Mouse (Mus musculus): ENCODE results near the gene Prdx1. TPM values are rescaled to one million over a fixed set of nuclear protein-coding genes. Genes with fewer than 3 reads are reported as not detected.
"Not testable (repeated sequence)": the region's sequence is repeated elsewhere in the genome, so short reads cannot be mapped to it uniquely, and the experiment has no call there.

The Prdx1 gene
- polyA plus RNA-seq, 1 experiment: not detected

GRCm38 (mm10) chr4:116668145-116668544 lies 17.2 kb upstream of the Prdx1 start:
- Histone ChIP-seq H3K4me3 (ENCODE audit: insufficient read depth, low read depth, low read length) (no peak overlapping the region), H3K4me1 (ENCODE audit: control insufficient read depth, insufficient read depth, low read length) (no peaks in the 10 kb centered on the region), H3K27ac (ENCODE audit: insufficient read depth, low read depth, low read length) (no peak overlapping the region)
- 52% methylated on average over 3 of the region's 3 CpGs for WGBS
- TF ChIP-seq CTCF (IDR thresholded peaks at IDR 0.05; ENCODE audit: insufficient read depth, low read depth, low read length) (no peak), POLR2A (IDR thresholded peaks at IDR 0.05; ENCODE audit: insufficient read depth, low read depth, low read length) (no peak)

GRCm38 (mm10) chr4:116669291-116669690 lies 16.1 kb upstream of the Prdx1 start:
- no peak overlapping the region for H3K27ac ChIP-seq (ENCODE audit: insufficient read depth, low read depth, low read length)
- no peak overlapping the region for H3K4me3 ChIP-seq (ENCODE audit: insufficient read depth, low read depth, low read length)
- no peak for TF ChIP-seq POLR2A (IDR thresholded peaks at IDR 0.05; ENCODE audit: insufficient read depth, low read depth, low read length)
- no peak for TF ChIP-seq CTCF (IDR thresholded peaks at IDR 0.05; ENCODE audit: insufficient read depth, low read depth, low read length)
- H3K4me1 ChIP-seq (ENCODE audit: control insufficient read depth, insufficient read depth, low read length): no peaks in the 10 kb centered on the region
- 71% methylated on average over 2 of the region's 2 CpGs for WGBS

- no peak overlapping the region for H3K27ac ChIP-seq (ENCODE audit: insufficient read depth, low read depth, low read length)
- 77% methylated on average over 2 of the region's 2 CpGs for WGBS
Measured at GRCm38 (mm10) chr4:116672785-116673184, 12.6 kb upstream of the Prdx1 start.

GRCm38 (mm10) chr4:116674761-116675160 lies 10.6 kb upstream of the Prdx1 start:
- H3K4me1 ChIP-seq (ENCODE audit: control insufficient read depth, insufficient read depth, low read length); H3K4me3 ChIP-seq (ENCODE audit: insufficient read depth, low read depth, low read length); H3K27ac ChIP-seq (ENCODE audit: insufficient read depth, low read depth, low read length): not testable (repeated sequence)
- WGBS: 94% methylated on average over 6 of the region's 6 CpGs

More at GRCm38 (mm10) chr4:116672785-116673184, 12.6 kb upstream of the Prdx1 start:
- no peak overlapping the region for H3K4me3 ChIP-seq (ENCODE audit: insufficient read depth, low read depth, low read length)
- TF ChIP-seq POLR2A (IDR thresholded peaks at IDR 0.05; ENCODE audit: insufficient read depth, low read depth, low read length): no peak
- no peak for TF ChIP-seq CTCF (IDR thresholded peaks at IDR 0.05; ENCODE audit: insufficient read depth, low read depth, low read length)
- no peaks in the 10 kb centered on the region for H3K4me1 ChIP-seq (ENCODE audit: control insufficient read depth, insufficient read depth, low read length)

- no peak for TF ChIP-seq POLR2A (IDR thresholded peaks at IDR 0.05; ENCODE audit: insufficient read depth, low read depth, low read length)
- Histone ChIP-seq H3K4me1 (ENCODE audit: control insufficient read depth, insufficient read depth, low read length) (no peaks in the 10 kb centered on the region), H3K27ac (ENCODE audit: insufficient read depth, low read depth, low read length) (no peak overlapping the region), H3K4me3 (ENCODE audit: insufficient read depth, low read depth, low read length) (no peak overlapping the region)
- 88% methylated on average over 3 of the region's 3 CpGs for WGBS
Measured at GRCm38 (mm10) chr4:116676027-116676426, 9.3 kb upstream of the Prdx1 start.

GRCm38 (mm10) chr4:116677808-116678207 lies 7.5 kb upstream of the Prdx1 start:
- 87% methylated on average over 1 of the region's 1 CpGs for whole genome bisulfite sequencing
- H3K4me1 ChIP-seq (ENCODE audit: control insufficient read depth, insufficient read depth, low read length): no peaks in the 10 kb centered on the region
- H3K4me3 ChIP-seq (ENCODE audit: insufficient read depth, low read depth, low read length): no peak overlapping the region
- TF ChIP-seq CTCF (IDR thresholded peaks at IDR 0.05; ENCODE audit: insufficient read depth, low read depth, low read length): no peak
- no peak for TF ChIP-seq POLR2A (IDR thresholded peaks at IDR 0.05; ENCODE audit: insufficient read depth, low read depth, low read length)
- H3K27ac ChIP-seq (ENCODE audit: insufficient read depth, low read depth, low read length): no peak overlapping the region

- TF ChIP-seq CTCF (IDR thresholded peaks at IDR 0.05; ENCODE audit: insufficient read depth, low read depth, low read length) (no peak), POLR2A (IDR thresholded peaks at IDR 0.05; ENCODE audit: insufficient read depth, low read depth, low read length) (no peak)
- H3K27ac ChIP-seq (ENCODE audit: insufficient read depth, low read depth, low read length): no peak overlapping the region
- 56% methylated on average over 5 of the region's 5 CpGs for WGBS
Measured at GRCm38 (mm10) chr4:116679141-116679540, 6.2 kb upstream of the Prdx1 start.

GRCm38 (mm10) chr4:116680521-116680920 lies 4.8 kb upstream of the Prdx1 start:
- H3K4me1 ChIP-seq (ENCODE audit: control insufficient read depth, insufficient read depth, low read length); H3K27ac ChIP-seq (ENCODE audit: insufficient read depth, low read depth, low read length); H3K4me3 ChIP-seq (ENCODE audit: insufficient read depth, low read depth, low read length): not testable (repeated sequence)
- WGBS: 92% methylated on average over 4 of the region's 4 CpGs

More at GRCm38 (mm10) chr4:116679141-116679540, 6.2 kb upstream of the Prdx1 start:
- H3K4me1 ChIP-seq (ENCODE audit: control insufficient read depth, insufficient read depth, low read length): no peaks in the 10 kb centered on the region
- H3K4me3 ChIP-seq (ENCODE audit: insufficient read depth, low read depth, low read length): no peak overlapping the region

GRCm38 (mm10) chr4:116683957-116684356 lies 1.4 kb upstream of the Prdx1 start:
- Histone ChIP-seq H3K4me1 (ENCODE audit: control insufficient read depth, insufficient read depth, low read length) (no peaks in the 10 kb centered on the region), H3K4me3 (ENCODE audit: insufficient read depth, low read depth, low read length) (no peak overlapping the region), H3K27ac (ENCODE audit: insufficient read depth, low read depth, low read length) (no peak overlapping the region)
- WGBS: 92% methylated on average over 4 of the region's 4 CpGs
- TF ChIP-seq POLR2A (IDR thresholded peaks at IDR 0.05; ENCODE audit: insufficient read depth, low read depth, low read length) (no peak), CTCF (IDR thresholded peaks at IDR 0.05; ENCODE audit: insufficient read depth, low read depth, low read length) (no peak)

- no peaks in the 10 kb centered on the region for H3K4me1 ChIP-seq (ENCODE audit: control insufficient read depth, insufficient read depth, low read length)
- no peak for TF ChIP-seq POLR2A (IDR thresholded peaks at IDR 0.05; ENCODE audit: insufficient read depth, low read depth, low read length)
- no peak for TF ChIP-seq CTCF (IDR thresholded peaks at IDR 0.05; ENCODE audit: insufficient read depth, low read depth, low read length)
- H3K4me3 ChIP-seq (ENCODE audit: insufficient read depth, low read depth, low read length): no peak overlapping the region
- peak overlapping the region; percentile 83 for H3K27ac ChIP-seq (ENCODE audit: insufficient read depth, low read depth, low read length)
- WGBS: 71% methylated on average over 2 of the region's 2 CpGs
Measured at GRCm38 (mm10) chr4:116684665-116685064, 679 bp upstream of the Prdx1 start.

Data from olfactory bulb, adult 2 months (tissue).